Mouse (Mus musculus): Measurements from ENCODE around the gene Arrdc2.

DNA sequence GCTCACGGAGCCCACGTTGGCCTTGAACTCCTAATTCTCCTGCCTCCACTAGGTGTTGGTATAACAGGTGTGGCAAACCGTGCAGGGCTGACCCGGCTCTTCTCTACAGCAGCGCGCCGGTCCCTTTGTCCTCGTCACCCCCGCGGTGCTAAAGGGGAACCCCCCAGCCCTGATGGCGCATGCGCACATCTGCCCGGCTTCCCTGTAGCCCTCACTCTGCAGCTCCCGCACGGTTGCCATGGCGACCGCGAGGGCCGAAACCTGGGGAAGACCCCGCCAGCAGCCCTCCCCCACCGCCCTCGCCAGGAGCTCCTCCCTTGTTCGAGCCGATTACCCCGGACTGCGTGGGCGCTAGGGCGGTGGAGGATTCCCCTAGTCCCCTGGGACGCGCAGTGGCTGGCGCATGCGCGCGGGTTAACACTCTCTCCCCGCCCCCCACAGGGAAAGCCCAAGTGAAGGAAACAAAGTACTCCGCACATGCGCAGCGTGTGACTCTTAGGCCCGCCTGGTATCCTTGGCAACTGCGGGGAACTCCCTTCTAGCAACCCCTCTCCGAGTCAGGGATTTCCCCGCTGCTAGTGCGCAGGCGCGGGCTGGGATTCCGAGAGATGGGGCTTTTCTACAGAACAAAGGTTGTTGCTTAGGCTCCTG lies 26.0 kb upstream of the Arrdc2 start:
- TF ChIP-seq CTCF (IDR thresholded peaks at IDR 0.05; ENCODE audit: low read depth, low read length) (no peak), POLR2A (IDR thresholded peaks at IDR 0.05; ENCODE audit: insufficient read depth, low read length) (no peak), EP300 (IDR thresholded peaks at IDR 0.05; ENCODE audit: insufficient read depth, low read depth, low read length) (peak; percentile 44)

All from ES-Bruce4 (cell line).